Mouse (Mus musculus) adrenal gland, postnatal 25 days (tissue): ENCODE results near the gene BC051142. TPM values are rescaled to one million over a fixed set of nuclear protein-coding genes. Genes with fewer than 3 reads are reported as not detected.

Source experiments
- DNase-seq: peaks from one replicate; pipeline ENCODE4 v3.0.0; 2021; ENCODE audit warnings: mixed read lengths
- long read RNA-seq: library from polyadenylated mRNA; stranded (forward); transcript quantifications from one replicate; pipeline ENCODE4 v2.0.0, GENCODE M21; 2021
- total RNA-seq: library from RNA; stranded (reverse); gene quantifications from 2 replicates; pipeline ENCODE4 v1.2.3, GENCODE M21; 2021

The BC051142 gene
- total RNA-seq: 1.7 and 3.4 TPM in 2 replicates
- long read RNA-seq, partial matches to known transcripts: 0 of 1 reads
- long read RNA-seq, other reads (novel, unspliced or antisense): 0 of 1 reads

- peak; percentile 77 for DNase-seq
These were observed at the start of gene BC051142 for GRCm38 (mm10) chr17:34398711-34399393. BC051142 (plus strand) TSS chr17:34398820.

DNA sequence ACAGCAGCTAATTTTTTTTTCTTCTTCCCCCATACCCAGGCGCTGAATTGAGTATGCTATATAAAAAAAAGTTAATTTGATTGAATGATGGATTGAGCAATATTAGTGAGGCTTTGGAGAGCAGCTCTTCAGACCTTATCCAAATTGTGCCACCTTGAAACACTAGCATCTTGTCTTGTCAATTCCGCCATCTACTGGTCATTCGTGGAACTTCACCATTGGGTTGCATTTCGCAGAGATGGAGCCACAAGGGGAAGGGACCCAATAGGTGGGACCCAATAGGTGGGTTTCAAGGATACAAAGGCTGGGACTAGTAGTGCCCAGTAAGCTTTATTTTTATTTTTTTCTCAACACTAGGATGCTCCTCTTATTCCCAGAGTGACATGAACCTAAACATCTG, 49.2 kb upstream of the BC051142 start:
- DNase-seq: peak; percentile 62

GRCm38 (mm10) chr17:34354539-34354938, 44.1 kb upstream of the BC051142 start, which contains the start of gene Btnl2:
Btnl2 (plus strand) TSS chr17:34354822.
- DNase-seq: no peak

DNA sequence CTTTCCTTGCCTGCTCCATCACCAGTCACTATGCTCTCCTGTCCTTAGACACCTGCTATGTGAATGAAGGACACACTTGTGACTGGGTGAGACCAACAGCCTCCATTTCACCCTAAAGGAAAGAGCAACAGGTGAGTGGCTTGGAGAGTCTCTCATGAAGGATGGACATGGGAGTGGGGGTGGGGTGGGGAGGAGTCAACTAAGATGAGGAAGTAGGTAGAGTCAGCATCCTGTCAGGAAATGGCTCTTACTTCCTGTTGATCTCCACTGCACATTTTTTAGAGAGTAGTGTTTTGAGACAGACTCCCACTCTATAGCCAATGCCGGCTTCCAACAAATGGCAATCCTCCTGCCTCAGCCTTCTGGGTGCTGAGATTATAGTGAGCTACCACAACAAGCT, 43.7 kb upstream of the BC051142 start:
- DNase-seq: no peak

- DNase-seq: no peak
These were observed 35.6 kb upstream of the BC051142 start for GRCm38 (mm10) chr17:34362954-34363546.

- no peak for DNase-seq
These were observed 34.8 kb upstream of the BC051142 start for GRCm38 (mm10) chr17:34363676-34364310.

DNA sequence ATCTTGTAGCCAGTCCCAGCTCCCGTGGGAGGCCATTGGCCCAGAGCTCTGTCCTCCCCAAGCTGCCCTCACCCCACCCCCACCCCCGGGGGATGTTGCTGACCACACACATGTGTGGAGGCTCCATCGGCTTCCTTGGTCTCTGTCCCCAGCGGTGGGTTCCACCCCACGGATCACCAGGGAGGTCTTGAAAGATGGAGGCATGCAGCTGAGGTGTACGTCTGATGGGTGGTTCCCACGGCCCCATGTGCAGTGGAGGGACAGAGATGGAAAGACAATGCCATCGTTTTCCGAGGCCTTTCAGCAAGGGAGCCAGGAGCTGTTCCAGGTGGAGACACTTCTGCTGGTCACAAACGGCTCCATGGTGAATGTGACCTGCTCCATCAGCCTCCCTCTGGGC, 33.6 kb upstream of the BC051142 start:
- DNase-seq: no peak

DNA sequence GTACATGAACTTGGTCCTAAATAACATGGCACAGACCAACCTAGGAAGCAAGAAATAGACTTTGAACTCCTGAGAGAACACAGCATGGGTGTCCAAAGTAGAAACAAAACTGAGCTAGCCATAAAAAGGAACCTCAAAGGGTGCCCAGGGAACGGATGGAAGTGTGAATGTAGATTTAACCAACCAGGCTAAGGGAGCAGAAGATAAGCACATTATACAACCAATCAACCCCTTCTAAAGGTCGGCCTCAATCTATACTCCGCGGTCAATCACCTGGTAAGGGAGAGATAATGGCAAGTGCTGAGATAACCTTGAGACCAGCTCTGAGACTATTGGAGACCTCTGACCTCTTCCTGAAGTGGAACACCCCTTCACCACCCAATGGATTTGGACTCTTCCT, 28.1 kb upstream of the BC051142 start:
- no peak for DNase-seq

DNA sequence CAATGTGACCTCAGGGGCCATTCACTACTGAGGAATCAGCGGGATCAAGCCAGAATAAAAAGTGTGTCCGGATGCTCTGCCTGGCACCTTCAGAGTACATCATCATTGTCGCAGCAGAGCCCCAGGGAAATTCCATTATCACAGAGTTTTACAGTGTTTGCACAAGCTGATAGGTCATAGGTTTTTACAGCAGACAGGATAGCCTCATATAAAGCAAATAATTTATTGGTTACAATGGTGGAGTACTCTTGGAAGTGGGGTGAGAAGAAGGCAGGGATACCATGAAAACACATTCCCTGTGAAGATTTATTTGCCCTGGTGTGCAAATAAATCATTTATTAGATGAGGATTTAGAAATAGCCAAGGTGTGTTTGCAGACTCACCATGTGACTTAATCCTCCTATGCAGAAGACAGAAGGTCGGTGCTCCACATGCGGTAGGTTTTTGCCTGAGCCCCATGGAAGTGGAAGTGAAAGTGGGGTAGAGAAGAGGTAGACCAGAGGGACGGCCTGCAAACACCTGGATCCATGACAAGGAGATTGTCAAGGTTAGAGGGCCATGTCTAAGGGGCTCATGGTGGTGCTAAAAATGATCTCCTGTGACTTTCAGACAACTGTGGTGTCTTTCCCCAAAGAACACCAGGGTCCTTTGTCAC, 25.4 kb upstream of the BC051142 start:
- no peak for DNase-seq

DNA sequence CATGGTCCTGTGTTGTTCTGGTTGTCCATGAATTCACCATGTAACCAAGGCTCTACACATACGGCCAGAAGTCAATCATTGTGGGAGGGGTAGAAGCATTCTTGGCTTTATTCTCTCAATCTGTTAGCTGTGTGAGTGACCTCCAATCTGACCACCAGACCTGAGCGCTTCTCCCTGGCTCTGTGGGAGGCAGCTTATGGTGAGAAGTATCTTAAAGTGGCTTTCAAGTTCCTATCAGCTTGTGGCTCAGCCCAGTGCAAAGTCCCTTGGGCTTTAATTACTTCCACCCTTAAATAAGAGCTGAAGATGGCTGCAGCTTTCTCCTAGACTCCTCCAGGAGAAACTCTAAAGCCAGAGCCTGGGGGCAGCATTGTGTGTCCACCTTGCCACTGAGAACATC, 21.8 kb upstream of the BC051142 start, which contains the start of gene Btnl1:
TSS of gene Btnl1 (plus strand) at position 286 of the 400 bp plus-strand sequence.
- DNase-seq: no peak

DNA sequence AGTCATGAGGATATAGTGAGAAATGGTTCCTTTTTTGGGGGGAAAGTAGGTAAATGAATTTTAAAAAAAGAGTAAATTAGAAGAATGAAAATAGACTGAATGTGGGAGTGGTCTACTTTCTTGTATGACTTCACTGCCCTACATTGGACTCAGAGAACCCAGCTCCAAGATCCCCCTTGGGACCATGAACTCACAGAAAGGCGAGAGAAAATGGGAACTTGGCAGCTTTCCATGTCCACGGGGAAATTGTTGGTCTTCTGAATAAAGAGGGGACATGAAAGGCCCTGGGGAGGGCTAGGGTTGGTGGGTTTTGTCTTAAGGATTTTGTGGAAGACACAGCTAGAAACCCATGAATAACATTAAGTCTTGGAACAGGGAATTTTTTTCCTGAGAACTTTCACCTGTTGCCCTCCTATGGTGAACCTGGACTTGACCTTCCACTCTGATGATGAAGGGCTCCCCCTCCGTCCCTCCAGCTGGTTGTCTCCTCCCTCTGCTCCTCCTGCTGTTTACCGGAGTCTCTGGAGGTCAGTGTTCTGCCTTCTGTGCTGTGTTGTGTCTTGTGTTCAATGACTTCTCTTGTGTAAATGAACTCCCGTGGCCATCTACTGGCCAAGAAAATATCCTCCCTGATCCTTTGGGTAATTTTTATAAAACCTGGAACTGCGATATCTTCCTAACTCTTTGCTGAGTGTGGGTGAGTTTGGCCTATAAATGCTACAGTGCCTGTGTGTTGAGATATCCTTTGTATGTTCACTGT, 21.0 kb upstream of the BC051142 start:
- no peak for DNase-seq

GRCm38 (mm10) chr17:34378716-34379115, 19.9 kb upstream of the BC051142 start:
- DNase-seq: no peak

- DNase-seq: no peak
These were observed 19.2 kb upstream of the BC051142 start for GRCm38 (mm10) chr17:34379451-34379850.

DNA sequence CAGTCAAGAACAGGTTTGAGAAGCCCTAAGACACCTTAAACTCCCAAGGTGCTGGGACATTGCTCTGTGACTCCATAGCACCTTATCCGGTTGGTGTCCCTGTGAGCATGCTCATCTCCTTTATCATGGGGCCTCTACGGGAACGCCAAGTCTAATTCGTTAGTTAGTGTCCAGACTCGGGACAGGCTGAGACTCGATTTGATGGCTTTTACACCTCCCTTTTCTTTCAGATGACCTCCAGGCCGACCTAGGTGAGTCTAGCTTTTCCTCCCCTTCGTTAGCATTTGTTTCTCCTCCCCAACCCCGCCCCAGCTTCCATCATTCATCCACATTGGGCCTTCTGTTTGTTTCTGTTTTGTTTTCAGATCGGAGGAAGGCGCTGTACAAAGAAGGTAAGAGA, 16.7 kb upstream of the BC051142 start:
- no peak for DNase-seq

- DNase-seq: no peak
These were observed 15.4 kb upstream of the BC051142 start for GRCm38 (mm10) chr17:34383212-34383611.

DNA sequence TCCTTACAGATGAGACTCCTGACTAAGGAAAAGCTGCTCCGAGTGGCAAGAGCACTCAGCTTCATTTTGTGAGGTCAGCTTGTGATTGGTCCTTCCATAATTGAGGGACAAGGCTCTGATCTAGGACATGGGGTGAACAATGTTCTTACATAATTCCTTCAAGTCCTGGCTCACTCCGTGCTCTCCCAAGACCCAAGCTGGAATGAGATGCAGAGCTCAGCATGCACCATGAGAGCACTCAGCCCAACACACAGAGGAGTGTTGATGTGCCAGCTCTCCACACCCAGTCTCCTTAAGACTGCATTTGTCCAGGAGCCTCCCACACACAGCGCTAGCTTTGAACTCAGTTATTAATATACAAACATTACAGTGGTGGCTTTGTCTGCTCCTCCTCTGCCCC, 13.9 kb upstream of the BC051142 start:
- no peak for DNase-seq

DNA sequence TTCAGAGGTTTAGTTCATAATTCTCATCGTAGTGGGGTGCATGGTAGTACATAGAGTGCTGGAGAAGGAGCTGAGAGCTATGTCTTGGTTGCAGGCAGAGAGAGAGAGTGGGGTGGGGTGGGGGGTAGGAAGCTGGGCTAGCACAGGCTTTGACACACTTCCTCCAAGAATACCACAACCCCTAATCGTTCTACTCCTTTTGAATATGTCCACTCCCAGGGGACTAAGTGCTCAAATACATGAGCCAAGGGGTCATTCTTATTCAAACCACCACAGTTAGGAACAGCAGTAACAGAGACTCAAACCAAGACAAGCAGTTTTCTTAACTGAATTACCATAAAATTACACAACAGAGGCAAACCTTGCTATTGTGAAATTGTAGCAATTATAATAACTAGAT, 12.0 kb upstream of the BC051142 start:
- no peak for DNase-seq

DNA sequence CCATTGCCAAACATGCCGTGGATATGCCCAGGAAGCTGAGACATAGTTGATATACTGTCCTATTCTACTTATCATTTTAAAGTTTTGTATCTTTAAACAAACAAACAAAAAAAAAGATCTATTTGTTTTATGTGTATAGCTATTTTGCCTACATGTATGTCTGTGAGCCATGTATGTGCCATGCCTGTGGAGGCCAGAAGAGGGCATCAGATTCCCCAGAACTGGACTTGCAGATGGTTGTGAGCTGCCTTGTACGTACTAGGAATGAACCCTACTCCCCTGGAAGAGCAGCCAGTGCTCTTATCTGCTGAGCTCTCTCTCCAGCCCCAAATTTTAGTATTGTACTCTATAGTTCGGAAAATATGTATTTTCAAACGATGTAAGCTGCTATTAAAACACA, 10.1 kb upstream of the BC051142 start:
- DNase-seq: peak; percentile 40

DNA sequence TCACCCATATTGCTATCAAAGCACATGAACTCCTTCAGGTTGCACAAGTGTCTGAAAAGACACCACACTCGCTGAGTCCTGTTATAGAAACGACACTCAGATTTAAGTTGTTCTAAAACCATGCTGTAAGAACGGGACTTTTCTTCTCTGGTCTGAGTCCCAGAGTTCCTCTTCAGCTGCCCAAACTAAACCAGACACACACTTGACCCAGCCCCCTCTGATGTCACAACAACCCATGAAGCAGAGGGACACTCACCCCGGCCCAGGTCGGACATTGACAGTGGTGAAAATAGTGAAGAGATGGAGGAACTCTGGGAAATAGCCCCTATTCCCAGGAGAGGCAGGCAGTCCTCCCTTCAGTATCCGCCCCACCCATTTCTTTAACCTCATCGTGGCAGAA, 7.1 kb upstream of the BC051142 start:
- DNase-seq: no peak

DNA sequence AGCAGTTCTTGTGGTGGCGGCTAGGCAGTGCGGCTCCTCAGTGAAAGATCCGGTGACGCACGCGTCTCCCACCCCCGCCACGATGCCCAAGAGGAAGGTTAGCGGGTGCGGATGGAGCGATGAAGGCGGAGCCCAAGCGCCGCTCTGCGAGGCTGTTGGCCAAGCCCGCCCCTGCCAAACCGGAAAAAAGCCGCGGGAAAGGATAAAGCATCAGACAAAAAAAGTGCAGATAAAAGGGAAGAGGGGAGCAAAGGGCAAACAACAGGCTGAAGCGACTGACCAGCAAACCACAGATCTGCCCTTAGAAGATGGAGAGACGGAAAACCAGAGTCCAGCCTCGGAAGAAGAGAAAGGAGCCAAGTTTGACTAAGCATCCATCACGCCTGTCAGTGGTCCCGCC, 6.3 kb upstream of the BC051142 start:
- peak; percentile 35 for DNase-seq

- DNase-seq: peak; percentile 15
These were observed 1.3 kb upstream of the BC051142 start for GRCm38 (mm10) chr17:34397357-34397756.

- DNase-seq: no peak
These were observed 436 bp upstream of the BC051142 start for GRCm38 (mm10) chr17:34398058-34398710.
